Mouse (Mus musculus) intestine, embryonic 16.5 days (tissue): ENCODE data around the gene Fmc1. TPM values are rescaled to one million over a fixed set of nuclear protein-coding genes. Genes with fewer than 3 reads are reported as not detected.

Experiments
- ATAC-seq: fragments of 200-750 bp; cut with Nextera tagmentation; 2 replicates; pipeline ENCODE4 v1.8.0; 2017; ENCODE audit warnings: moderate TSS enrichment, moderate library complexity
- H3K27ac ChIP-seq: fragments of 300-500 bp; sonication (generic); 2 replicates; pipeline ENCODE4 v1.5.1; 2014; ENCODE audit warnings: mild to moderate bottlenecking, low read length
- H3K27me3 ChIP-seq: fragments of 300-500 bp; sonication (generic); replicated peaks from 2 replicates; pipeline ENCODE4 v1.6.1; 2014; ENCODE audit warnings: low read length, control low read depth, mixed read lengths; ENCODE audit not compliant: control insufficient read depth, insufficient read depth
- H3K36me3 ChIP-seq: fragments of 300-500 bp; sonication (generic); 2 replicates; pipeline ENCODE4 v1.6.1; 2014; ENCODE audit warnings: low read length, control low read depth; ENCODE audit not compliant: control insufficient read depth, insufficient read depth
- H3K4me1 ChIP-seq: fragments of 300-500 bp; sonication (generic); 2 replicates; pipeline ENCODE4 v1.6.1; 2014; ENCODE audit warnings: low read length, control low read depth, mixed read lengths; ENCODE audit not compliant: control insufficient read depth, insufficient read depth
- H3K4me2 ChIP-seq: fragments of 300-500 bp; sonication (generic); 2 replicates; pipeline ENCODE4 v1.6.1; 2014; ENCODE audit warnings: low read depth, low read length, control low read depth
- H3K4me3 ChIP-seq: fragments of 300-500 bp; sonication (generic); 2 replicates; pipeline ENCODE4 v1.5.1; 2014; ENCODE audit warnings: mild to moderate bottlenecking, low read length
- H3K9ac ChIP-seq: fragments of 300-500 bp; sonication (generic); 2 replicates; pipeline ENCODE4 v1.6.1; 2014; ENCODE audit warnings: low read depth, low read length
- H3K9me3 ChIP-seq: fragments of 300-500 bp; sonication (generic); 2 replicates; pipeline ENCODE4 v1.6.1; 2016; ENCODE audit warnings: low read length, control low read depth; ENCODE audit not compliant: control insufficient read depth
- WGBS: fragments of 180-500 bp; shearing (Covaris S2); extraction: QIAGEN DNeasy Blood & Tissue Kit; methylation state at CpG from one replicate; pipeline ENCODE4 v1.1.7; 2014; 5-methylcytosine and 5-hydroxymethylcytosine counted together
- polyA plus RNA-seq: library from polyadenylated mRNA; unstranded; fragments of >200 nt; fragmentation: Nextera tagmentation; extraction: Ambion mirVana; gene quantifications from 2 replicates; pipeline ENCODE4 v1.2.1, GENCODE M21; 2015

Gene Fmc1
- polyA plus RNA-seq, 1 experiment from 2014 or later, result 163 TPM

DNA sequence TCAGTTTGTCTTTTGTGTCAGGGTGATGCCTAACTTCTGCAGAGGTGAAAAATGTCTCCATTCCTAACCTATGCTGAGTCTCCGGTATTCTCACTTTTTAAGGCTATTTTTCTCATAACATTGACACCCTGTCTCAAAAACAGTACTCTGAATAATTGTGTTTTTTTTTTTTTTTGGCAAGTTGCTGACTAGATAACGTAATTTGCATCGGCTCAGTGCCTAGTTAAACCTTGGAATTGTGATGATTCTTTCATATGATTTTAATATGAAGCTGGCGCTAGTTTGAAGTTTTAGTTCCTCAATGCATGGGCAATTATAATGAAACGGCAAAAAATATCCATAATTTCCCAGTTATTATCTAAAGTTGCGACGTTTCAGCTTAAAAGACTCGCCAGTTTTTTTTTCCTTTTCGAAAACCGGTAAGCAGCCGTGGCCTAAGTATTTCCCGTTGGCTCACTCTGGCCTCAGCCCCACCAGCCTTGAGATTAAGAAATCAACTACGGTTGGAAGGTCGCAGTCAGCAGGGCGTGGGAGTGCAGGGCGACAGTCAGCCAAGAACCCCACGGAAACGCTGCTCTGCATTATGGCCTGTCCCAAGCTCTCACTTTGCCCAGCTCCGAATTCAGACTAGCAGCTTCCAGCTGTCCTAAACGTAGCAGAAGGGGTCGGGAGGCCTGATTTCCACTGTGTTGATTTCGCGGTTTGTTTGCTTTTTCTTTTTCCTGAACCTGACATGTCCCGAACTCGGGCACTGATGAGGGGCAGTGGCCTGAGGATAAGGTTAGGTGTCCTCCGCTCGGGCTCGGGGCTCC is 17.2 kb downstream of the Fmc1 start:
- Histone ChIP-seq H3K4me3 (peak overlapping the region; percentile 57), H3K4me1 (peaks cover 8% of the 10 kb centered on the region), H3K36me3 (no peaks in the 10 kb centered on the region), H3K27ac (peak overlapping the region; percentile 97), H3K4me2 (peak overlapping the region; percentile 57), H3K9me3 (no peaks in the 10 kb centered on the region), H3K27me3 (no peaks in the 10 kb centered on the region), H3K9ac (peak overlapping the region; percentile 87)
- peak; percentile 55 for ATAC-seq
- 5% methylated on average over 28 of the region's 28 CpGs for WGBS

DNA sequence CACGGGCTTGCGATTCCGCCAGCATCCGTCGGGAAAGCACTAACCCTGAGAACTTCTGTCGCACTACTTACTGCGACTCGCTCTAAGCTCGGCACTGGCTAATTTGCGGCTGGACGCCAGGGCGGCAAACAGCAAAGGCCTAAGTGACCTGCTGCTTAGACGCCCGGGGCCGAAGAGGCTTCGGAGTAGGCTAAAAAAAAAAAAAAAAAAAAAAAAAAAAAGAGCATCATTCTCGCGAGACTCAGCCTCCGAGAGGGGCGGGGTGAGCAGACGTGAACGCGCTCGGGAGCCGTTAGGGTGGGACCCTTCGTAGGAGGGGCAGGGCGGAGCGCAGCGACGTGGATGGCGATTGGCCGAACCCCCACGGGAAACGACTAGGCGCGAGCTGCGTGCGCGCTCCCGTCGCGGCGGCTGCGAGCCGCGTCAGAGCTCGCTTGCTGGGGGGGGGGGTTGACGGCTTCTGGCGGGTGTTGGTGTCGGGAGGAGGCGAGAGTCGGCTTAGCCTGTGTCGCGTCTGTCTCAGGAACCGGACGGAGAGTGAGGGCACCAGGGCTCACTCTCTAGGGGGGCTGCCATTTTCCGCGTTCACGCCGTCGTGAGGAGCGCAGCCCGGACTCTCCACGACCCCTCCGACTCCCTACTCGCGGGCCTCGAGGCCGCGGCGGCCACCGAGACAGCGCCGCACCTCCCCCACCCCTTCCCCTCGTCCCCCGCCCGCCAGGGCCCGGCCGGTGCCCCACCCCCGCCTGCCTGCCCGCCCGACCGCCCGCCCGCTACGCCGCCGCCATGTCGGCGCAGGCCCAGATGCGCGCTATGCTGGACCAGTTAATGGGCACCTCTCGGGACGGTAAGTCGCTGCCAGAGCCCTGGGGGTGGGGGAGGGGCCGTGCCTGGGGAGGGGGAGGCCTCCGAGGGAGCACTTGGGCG is 18.0 kb downstream of the Fmc1 start, which contains the start of gene Luc7l2:
TSS of gene Luc7l2 (plus strand) at position 273 of the 927 bp plus-strand sequence.
- Histone ChIP-seq H3K9ac (peak within 1 kb of the TSS; percentile 92), H3K27ac (peak within 1 kb of the TSS; percentile 99)
- under 1% methylated on average over 93 of the region's 98 CpGs for WGBS

DNA sequence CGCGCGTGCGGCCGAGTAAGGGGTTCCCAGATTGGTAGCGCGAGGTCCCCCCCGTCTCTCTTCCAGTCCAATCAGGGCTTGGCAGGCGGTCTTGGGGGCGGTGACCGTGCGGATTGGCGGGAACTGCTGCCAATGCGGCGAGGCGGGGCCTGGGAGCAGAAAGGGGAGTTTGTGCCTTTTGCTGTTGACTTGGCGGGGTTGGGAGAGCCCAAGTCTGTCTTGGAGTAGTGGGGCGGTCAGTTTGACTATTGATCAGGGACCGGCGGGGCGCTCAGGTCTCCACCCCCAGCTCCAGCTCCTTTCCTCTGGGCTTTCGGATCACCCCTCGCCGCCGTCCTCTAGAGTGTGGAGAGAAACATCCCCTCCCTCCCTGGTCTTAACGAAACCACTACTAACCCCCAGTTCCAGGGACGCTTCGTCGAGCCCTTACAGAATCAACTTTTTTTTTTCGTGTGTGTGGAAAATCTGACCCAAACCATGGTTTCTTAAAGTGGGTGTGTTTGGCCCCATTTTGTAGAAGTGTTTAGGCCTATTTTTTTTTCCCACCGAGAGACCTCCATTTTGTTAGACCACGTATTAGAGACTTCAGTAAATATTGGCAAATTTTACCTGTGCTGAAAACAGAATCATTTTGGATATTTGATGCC is 18.8 kb downstream of the Fmc1 start:
- Histone ChIP-seq H3K36me3 (no peaks in the 10 kb centered on the region), H3K27me3 (no peaks in the 10 kb centered on the region), H3K4me1 (peaks cover 8% of the 10 kb centered on the region), H3K9ac (peak overlapping the region; percentile 92), H3K4me3 (peak overlapping the region; percentile 57), H3K4me2 (peak overlapping the region; percentile 45), H3K27ac (peak overlapping the region; percentile 99), H3K9me3 (no peaks in the 10 kb centered on the region)
- peak; percentile 94 for ATAC-seq
- WGBS, result under 1% methylated on average over 32 of the region's 32 CpGs

More for the DNA sequence above, 18.0 kb downstream of the Fmc1 start, which contains the start of gene Luc7l2:
- peak; percentile 88 for ATAC-seq
- peak within 1 kb of the TSS; percentile 57 for H3K4me2 ChIP-seq
- no peaks in the 10 kb centered on the region for H3K9me3 ChIP-seq
- no peaks in the 10 kb centered on the region for H3K36me3 ChIP-seq
- no peaks in the 10 kb centered on the region for H3K27me3 ChIP-seq
- peaks cover 8% of the 10 kb centered on the region for H3K4me1 ChIP-seq
- peak within 1 kb of the TSS; percentile 57 for H3K4me3 ChIP-seq

DNA sequence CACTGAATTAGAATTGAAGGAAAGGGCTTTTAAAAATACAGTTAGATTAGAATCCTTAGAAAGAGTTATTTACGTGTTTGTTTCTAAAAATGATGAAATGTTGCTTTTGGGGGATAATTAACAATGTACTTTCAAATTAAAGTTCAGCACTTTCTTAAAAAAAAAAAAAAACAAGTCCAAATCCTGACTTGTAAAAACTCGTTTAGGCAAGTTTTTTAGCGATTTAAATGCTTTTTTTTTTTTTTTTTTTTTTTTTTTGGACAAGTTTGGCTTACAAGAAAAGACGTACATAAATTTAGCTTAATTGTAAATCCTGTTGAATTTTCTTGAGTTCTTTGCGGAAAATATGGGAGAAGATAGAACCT is 19.3 kb downstream of the Fmc1 start:
- H3K4me2 ChIP-seq, result peak overlapping the region; percentile 45
- 21% methylated on average over 5 of the region's 5 CpGs for WGBS
- peak overlapping the region; percentile 57 for H3K4me3 ChIP-seq
- no peaks in the 10 kb centered on the region for H3K9me3 ChIP-seq
- no peaks in the 10 kb centered on the region for H3K36me3 ChIP-seq
- H3K9ac ChIP-seq, result no peak overlapping the region
- peaks cover 8% of the 10 kb centered on the region for H3K4me1 ChIP-seq
- no peak overlapping the region for H3K27ac ChIP-seq
- H3K27me3 ChIP-seq, result no peaks in the 10 kb centered on the region
- no peak for ATAC-seq

DNA sequence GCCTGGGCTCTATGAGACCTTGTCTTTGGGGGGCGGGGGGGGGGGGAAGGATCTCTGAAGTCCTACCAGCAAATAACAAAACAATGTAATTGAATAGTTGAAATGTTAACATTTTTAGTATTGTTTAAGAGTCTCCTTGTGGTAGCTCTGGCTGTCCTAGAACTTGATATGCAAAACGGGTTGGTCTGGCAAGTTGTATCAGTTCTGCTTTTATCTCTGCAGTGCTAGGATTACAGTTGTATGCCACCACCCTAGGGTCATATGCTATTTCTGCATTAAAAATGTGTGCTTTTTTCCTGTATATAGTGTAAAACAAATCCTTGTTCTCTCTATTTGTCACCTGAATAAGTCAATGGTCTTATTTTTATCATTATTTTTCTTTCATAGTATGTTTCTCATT is 42.8 kb downstream of the Fmc1 start:
- Histone ChIP-seq H3K4me3 (no peak overlapping the region), H3K27me3 (no peaks in the 10 kb centered on the region), H3K27ac (no peak overlapping the region), H3K9ac (no peak overlapping the region), H3K9me3 (no peaks in the 10 kb centered on the region), H3K4me2 (no peak overlapping the region), H3K36me3 (no peaks in the 10 kb centered on the region), H3K4me1 (no peaks in the 10 kb centered on the region)
- no peak for ATAC-seq
- 89% methylated on average over 2 of the region's 2 CpGs for WGBS

DNA sequence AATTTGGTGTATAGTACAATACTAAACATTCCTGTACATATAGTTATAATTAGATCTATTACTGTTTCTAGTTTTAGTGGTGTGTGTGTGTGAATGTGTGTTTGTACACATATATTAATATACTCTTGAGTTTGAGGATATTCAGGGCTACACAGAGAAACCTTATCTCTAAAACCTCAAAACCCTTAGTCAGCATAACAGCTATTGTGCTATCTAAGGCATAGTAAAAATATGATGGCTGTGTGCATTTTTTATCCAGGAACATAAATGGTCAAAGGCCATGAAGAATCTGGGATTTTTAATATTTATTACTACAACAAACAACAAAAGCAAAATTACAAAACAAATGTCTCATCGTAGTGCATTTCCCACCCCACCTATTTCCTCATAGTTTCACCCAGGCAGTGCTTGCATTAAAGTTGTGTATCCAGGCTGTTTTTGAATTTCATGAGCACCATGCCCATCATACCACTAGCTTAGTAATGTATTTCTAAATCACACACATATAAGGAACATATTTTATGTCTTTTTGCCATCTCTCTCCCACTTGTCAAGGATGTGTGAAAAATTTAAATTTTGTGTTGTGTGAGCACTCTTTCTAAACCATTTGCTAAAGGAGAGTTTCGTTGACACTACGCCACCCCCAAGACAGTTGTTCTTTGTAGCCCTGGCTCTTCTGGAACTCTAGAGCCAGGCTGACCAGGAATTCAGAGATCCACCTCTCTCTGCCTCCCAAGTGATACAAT is 47.0 kb downstream of the Fmc1 start:
- Histone ChIP-seq H3K4me1 (no peaks in the 10 kb centered on the region), H3K27ac (no peak overlapping the region), H3K4me3 (no peak overlapping the region), H3K4me2 (no peak overlapping the region), H3K36me3 (peaks cover 3% of the 10 kb centered on the region; the same call in 1 of the 2 replicates), H3K9me3 (no peaks in the 10 kb centered on the region), H3K27me3 (no peaks in the 10 kb centered on the region), H3K9ac (no peak overlapping the region)
- 96% methylated on average over 3 of the region's 3 CpGs for WGBS
- no peak for ATAC-seq

DNA sequence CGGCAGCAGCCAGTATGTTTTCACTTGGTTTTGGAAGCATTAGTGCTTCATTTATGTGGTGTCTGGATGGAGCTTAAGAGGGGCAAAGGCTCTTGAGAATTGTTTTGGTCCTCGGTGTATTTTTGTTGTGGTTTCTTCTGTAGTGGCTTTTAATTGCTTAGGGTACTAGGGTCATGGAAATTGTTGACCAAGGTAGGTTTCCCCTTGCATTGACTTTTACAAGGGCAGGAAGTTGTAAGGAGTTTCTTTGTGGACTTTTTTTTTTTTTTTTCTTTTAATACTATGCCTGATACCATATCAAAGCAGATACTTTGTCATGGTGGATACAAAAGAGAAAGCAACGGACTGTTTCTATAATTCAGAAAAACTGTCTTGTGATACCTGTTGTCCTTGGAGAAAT is 48.4 kb downstream of the Fmc1 start:
- 89% methylated on average over 3 of the region's 3 CpGs for WGBS
- Histone ChIP-seq H3K9ac (no peak overlapping the region), H3K36me3 (peaks cover 11% of the 10 kb centered on the region), H3K4me1 (no peaks in the 10 kb centered on the region), H3K27me3 (no peaks in the 10 kb centered on the region), H3K9me3 (no peaks in the 10 kb centered on the region), H3K4me3 (no peak overlapping the region), H3K4me2 (no peak overlapping the region), H3K27ac (no peak overlapping the region)
- no peak for ATAC-seq
